Mouse (Mus musculus): Measurements from ENCODE around the gene 1600012H06Rik.
"Not testable (repeated sequence)": the region's sequence is repeated elsewhere in the genome, so short reads cannot be mapped to it uniquely, and the experiment has no call there.

1600012H06Rik gene

DNA sequence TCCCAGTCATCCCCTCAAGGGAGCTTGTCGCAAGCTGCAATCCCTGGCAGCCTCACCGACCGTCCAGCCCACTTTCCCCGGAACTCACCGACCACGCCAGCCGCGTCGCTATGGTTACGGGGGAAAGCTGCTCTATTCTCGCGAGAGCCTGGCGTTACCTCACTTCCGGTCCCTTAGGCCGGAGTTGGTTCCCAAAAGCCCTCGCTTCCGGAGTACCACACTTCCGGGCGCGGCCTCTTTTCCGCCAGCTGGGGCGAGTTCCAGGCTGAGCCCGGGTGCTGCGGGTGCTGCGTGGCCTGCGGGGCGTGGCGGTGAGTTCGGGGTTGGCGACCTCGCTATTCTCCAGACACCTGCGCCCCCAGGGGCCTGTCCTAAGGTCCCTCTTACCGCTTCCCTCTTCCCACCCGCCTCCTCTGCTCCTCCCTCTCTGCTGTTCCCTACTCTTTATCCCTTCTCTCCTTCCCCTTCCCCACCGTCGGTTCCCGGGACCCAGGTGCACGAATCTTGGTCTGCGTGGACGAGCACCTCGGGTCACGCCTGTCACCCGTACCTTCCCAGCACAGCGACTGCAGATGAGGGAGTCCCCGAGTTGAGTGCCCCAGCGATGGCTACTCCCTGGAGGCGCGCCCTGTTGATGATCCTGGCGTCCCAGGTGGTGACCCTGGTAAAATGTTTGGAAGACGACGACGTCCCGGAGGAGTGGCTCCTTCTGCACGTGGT lies at the start of gene 1600012H06Rik, which contains the start of gene Wdr27:
TSS of gene 1600012H06Rik (plus strand) at position 176 of the 720 bp plus-strand sequence.
TSS of gene Wdr27 (minus strand) at position 150 of the 720 bp plus-strand sequence.
- peak; percentile 98 to 99 for DNase-seq (ENCODE audit: low spot score in 2 of 2)

DNA sequence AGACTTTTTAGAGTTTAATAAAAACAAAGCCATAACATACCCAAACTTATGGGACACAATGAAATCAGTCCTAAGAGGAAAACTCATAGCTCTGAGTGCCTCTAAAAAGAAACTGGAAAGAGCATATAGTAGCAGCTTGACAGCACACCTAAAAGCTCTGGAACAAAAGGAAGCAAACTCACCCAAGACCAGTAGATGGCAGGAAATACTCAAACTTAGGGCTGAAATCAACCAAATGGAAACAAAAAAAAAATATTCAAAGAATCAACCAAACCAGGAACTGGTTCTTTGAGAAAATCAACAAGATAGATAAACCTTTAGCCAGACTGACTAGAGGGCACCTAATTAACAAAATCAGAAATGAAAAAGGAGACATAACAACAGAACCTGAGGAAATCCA lies 47.9 kb upstream of the 1600012H06Rik start:
- DNase-seq (ENCODE audit: low spot score in 2 of 2), result not testable (repeated sequence)

DNA sequence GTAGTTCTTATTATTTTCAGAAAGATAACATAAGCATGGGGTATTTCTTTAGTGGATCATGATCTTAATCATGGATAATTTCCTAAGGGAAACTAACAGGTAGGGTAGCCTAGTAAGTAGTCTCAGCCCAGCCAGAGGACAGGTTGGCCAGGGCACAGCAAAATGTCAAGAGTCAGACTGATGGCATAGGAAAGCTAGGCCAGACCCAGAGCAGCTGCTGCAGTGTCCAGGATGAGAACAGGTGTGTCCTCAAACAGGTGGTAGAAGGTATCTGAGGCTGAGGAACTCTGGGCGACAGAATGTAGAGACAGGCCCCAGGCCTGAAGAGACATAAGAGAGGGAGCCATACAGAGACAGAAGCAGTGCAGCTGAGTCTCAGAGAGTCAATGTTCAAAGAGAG lies 44.0 kb upstream of the 1600012H06Rik start:
- DNase-seq (ENCODE audit: low spot score in 2 of 2), result no peak

DNA sequence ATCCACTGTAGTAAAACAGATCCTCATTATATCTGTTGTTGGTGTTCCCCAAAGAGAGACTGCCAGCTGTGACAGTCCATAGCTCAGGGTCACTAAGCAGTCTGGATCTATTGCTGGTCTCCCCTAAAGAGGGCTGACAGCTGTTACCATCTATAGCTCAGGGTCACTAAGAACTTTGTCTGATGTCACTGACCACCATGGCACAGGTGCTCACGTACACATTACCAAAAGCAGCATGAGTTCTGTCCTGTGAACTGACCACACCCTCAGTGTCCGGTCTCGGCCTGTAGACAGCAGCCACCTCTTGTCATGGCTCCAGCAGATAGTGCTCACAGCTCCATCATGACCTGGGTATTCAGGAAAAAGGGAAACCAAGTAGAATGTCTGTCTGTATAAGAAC lies 39.8 kb upstream of the 1600012H06Rik start:
- DNase-seq (ENCODE audit: low spot score in 2 of 2), result no peak

DNA sequence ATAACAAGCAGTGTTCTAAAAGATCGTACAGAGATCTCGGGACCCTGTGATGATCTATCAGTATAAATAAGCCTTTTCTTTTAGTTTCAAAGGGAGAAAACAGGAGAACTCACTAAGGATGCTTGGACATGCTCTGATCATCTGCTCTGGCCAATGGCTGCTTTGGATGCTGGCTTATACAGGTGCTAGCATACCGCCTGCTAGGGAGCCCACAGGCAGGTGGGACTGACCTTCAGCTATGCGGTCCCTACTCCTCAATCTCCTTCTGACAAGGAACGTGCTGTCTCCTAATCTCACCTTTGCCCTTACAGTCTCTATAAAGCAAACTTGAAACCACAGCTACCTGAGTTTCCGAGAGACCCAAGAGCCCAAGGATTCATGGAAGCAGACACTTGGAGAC lies 38.8 kb upstream of the 1600012H06Rik start:
- DNase-seq (ENCODE audit: low spot score in 2 of 2), result no peak

DNA sequence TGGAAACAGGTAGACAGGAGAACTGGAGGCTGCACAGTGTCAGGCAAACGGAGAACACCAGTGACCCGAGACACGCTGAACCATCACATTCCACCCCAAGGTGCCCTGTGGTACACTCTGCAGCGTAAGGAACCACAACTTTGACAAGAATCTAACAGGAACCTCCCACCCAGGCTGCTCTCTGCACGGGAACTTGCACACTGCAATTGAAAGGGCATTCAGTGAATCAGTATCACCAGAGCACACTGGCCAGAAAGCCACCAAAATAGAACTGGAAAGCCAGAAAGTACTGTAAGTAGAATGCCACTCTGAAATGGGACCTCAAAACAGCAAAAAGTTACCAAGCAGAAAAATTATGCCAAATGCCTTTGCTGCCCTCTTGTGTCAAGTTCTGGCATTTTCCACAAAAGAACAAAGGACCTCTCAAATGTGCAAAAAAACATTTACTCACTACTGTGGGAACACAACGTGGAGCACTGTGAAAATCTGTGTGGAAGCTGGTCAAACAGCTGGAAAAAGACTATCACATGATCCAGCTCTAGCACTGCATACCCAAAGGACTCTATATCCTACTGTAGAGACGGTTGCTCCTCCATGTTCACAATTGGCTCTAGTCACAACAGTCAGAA lies 38.2 kb upstream of the 1600012H06Rik start:
- DNase-seq (ENCODE audit: low spot score in 2 of 2), result peak; percentile 6 to 61

DNA sequence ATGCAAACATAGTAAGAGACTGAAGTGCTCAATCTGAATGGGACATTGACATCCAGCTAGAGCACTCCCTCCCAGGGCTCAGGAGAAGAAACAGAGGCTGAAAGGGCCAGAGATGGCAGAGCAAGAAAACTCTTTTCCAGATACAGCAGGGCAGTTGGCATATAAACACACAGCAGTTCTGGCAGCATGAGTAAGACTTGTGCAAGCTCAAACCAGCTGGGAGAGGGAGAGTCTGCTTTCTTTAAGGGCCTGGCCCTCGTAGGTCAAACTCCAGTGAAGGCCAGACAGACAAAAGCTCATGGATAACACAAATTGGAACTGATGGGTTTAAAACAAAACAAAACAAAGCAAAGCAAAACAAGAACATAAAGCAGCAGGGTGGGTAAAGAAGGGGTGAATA lies 36.4 kb upstream of the 1600012H06Rik start:
- peak in 1 of 2 experiments; percentile 11 for DNase-seq (ENCODE audit: low spot score in 2 of 2)

DNA sequence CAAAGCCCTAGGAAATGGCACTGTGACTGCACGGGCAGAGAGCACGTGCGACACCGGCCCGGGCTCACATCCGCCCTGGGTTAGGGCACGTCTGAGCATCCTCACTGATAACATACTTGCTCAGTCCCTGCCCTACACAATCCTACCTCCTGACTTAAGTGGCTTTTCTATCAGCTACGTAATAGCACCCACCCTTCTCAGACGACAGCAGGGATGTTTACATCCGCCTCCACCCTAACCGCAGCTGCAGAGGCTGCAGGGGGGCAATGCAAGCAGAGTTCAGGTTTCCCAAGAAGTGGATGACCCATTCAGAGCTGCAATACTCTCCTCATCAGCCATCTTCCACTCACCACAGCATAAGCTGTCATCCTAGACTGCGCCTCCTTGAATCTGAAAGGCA lies 35.8 kb upstream of the 1600012H06Rik start:
- no peak for DNase-seq (ENCODE audit: low spot score in 2 of 2)

DNA sequence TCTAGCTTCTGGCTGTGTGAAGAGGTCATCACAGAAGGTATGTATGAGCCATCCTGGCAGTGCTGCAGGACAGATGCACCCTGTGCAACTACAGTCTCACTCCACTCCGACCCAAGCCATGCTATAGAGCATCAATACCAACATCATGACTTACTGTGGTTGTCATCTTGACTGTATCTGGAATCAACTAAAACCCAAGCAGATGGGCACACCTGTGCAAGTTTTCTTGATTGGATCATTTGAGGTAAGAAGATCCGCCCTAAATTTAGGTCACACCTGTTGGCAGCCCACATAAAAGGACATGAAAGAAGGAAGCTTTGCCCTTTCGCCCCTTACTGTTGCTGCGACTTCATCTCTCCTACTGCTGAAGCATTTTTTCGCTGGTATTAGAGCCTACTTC lies 33.7 kb upstream of the 1600012H06Rik start:
- no peak for DNase-seq (ENCODE audit: low spot score in 2 of 2)

DNA sequence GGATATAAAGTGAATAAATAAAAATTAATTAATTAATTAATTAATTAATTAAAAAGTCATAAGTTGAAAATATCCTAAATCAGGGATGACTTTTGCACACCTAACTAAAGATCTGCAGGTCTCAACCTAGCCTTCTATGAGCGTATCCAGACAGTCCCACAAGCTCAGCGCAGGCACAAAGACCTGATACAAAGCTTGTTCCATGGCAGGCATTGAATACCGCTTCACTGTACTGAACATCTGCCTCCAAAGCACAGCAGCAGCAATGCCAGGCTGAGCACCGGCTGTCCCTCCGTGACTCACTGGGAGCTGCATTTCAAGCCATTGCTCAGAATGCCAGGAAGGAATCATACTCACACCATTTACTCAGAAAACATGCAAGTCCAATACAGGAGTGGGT lies 32.2 kb upstream of the 1600012H06Rik start:
- no peak for DNase-seq (ENCODE audit: low spot score in 2 of 2)

DNA sequence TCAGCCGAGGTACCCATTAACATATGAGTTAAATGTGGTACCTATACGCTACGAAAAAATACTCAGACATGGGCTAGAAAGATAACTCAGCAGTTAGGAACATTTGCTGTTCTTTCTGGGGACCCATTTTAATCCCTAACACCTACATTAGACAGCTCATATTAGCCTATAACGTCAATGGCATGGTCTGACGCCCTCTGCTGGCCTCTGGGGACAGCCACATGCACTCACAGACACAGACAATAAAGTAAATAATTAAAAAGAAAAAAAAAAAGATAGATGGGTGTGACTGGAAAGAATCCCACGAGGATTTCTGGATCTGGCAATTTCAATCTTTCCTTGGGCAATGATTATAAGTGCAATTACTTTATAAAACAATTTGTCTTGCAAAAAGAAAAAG lies 30.6 kb upstream of the 1600012H06Rik start:
- no peak for DNase-seq (ENCODE audit: low spot score in 2 of 2)

DNA sequence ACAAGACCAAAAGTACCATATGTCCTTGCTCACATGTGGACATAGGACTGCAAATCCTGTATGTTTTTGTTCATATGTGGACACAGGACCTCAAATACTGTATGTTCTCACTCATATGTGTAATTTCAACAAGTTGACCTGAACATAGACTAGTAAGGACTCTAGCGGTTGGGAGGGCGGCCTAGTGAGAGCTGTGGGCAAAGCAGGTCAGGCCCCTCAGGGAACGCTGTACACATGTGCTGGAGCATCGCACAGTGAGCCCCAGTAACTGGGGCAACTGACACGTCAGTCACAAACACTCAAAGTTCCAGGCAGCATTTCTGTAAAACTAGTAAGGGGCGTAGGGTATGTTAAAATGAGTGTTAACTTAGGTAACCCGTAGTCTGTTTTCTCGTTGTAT lies 30.0 kb upstream of the 1600012H06Rik start:
- no peak for DNase-seq (ENCODE audit: low spot score in 2 of 2)

DNA sequence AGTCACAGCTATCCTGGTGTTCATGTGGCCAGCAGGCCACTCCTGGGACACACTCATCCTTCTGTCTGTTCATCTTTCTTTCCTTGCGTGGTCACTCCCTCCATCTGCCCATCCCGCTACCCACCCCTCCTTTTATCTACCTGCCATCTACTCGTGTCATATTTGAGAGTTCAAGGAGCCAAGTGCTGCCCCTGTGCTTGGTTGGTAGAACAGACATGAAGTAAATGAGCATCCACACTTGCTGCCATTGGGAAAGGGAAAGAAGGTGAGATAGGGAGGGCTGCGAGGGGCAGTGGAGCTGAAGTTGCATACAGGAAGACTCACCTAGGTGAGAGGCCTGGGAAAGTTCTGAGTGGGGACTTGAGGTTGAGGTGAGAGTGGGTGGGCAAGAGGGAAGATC lies 28.6 kb upstream of the 1600012H06Rik start:
- no peak for DNase-seq (ENCODE audit: low spot score in 2 of 2)

DNA sequence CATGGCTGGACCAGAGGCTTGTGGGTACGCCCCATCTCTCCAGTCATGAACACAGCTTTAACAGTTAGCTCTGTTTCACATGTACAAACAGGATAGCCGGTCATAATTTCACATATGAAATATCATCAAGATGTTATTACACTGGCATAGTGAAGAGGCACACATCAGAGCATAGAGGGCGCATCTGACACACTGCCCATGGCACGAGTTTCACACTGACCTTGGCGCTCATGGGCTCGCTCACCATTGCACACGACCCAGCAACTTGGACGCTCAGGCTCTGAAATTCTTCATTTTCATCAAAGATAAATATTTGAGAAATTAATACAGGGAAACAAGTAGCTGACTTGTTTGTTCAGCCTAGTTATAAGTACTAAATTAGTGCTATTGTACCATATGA lies 25.1 kb upstream of the 1600012H06Rik start:
- no peak for DNase-seq (ENCODE audit: low spot score in 2 of 2)

DNA sequence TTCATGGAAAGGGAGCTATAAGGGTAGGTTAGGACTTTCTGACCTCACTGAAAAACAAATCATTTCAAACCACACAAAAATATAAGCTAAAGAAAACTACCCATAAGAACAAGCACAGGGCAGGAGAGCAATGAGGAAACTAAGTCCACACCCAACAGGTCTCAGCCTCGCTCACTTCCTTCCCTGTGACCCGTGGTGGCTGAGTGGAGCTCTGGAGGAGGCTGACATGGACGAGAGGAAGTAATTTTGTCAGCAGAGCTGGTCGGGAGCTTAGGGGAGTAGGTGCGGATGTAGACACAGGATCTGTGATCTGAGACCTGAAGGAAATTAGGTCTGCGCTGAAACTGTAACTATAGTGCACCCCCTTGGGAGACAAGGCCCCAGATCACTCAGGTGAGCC lies 21.4 kb upstream of the 1600012H06Rik start:
- no peak for DNase-seq (ENCODE audit: low spot score in 2 of 2)

DNA sequence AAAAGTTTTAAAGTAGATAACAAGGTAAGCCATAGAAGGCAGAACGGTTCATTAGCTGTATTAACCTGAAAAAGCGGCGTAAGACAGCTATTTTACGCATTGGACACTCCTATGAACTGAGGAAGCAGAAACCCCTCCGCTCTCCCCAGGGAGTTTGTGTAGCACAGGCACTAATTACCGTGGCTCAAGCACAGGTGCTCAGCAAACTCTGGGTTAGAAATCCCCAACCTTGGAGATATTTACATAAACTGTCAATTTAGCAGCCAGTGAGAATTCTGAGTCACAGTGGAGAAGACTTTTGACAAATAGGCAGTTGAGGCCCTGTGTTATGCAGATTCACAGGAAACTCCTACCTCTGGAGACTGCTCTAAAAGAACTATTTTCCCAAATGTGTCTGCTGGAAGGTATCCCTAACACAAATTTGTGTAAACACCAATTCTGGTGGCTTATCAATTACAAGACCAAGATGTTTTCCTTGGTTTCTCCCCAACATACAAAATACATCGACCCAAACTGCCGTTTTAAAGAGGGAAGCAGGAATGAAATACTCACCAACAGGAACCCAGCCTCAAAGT lies 15.3 kb upstream of the 1600012H06Rik start:
- DNase-seq (ENCODE audit: low spot score in 2 of 2), result no peak

DNA sequence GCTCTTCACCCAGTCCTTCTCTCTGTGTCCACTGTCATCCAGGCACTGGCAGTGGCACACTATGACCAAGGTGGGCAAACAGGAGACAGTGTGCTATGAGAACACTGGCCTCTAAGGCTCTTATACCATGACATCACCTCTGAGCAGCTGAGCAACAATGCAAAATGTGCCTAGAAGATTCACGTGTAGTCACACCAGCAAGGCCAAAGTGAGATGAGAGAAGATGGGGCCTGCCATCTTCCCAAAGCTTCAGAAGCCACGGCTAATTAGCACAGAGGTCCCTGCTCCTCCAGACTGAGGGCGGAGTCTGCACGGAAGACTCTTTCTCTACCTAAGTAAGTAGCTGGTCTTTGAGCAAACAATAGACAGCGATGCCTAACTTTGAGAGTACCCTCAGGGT lies 14.4 kb upstream of the 1600012H06Rik start:
- no peak for DNase-seq (ENCODE audit: low spot score in 2 of 2)

DNA sequence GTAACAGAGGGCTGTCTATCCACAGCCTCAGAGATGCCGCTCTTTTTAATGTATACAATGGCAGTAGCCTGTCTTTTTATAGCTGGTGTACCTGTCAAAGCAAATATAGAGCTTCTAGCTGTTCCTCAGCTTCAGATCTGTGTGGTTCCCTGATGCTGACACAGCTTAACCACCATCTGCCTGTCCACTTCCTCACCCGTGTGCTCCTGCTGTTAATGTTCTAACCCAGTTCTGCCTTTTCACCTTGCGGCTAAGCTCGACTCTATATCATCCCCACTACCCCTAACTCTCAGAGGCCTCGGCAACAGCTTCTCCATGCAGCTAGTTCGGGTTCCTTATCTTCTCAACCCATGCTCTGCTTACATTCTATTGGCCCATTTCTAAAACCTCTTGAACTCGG lies 12.3 kb upstream of the 1600012H06Rik start:
- DNase-seq (ENCODE audit: low spot score in 2 of 2), result no peak

DNA sequence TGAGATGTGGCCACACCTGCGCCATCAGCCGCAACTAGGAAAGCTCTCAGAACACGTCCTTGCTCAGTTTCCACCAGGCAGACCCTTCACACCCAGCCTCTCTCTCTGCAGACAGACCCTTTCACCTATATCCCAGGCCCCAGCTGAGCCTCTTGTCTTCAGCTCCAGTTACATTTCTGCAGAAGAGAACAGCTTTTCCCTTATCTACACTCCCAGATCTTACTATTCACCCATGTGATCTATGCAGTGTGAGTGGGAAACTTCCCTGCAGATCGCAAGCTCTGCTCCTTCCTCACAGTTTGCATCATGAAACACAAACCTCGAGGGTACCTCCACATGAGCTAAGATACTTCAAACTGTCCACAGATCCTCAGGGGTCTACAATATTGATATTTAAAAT lies 11.5 kb upstream of the 1600012H06Rik start:
- DNase-seq (ENCODE audit: low spot score in 2 of 2), result no peak

DNA sequence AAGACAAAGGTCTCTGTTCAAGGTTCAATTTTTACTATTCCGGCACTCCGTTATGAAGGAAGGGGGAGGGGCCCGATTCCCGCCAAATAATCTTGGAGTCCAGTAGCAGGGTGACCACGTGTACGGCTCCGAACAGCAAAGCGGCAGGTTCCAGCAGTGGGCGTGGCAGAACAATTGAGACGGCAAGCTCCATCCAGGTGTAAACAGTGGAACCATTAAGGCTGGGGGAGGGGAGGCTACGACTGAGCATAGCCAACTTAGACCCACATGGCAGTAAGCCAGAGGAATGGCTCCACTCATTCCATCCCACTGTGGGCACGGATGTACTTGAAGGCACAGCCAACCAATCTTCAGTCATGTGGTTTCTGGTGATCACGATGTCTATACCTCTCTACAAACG lies 7.7 kb upstream of the 1600012H06Rik start:
- not testable (repeated sequence) for DNase-seq (ENCODE audit: low spot score in 2 of 2)

DNA sequence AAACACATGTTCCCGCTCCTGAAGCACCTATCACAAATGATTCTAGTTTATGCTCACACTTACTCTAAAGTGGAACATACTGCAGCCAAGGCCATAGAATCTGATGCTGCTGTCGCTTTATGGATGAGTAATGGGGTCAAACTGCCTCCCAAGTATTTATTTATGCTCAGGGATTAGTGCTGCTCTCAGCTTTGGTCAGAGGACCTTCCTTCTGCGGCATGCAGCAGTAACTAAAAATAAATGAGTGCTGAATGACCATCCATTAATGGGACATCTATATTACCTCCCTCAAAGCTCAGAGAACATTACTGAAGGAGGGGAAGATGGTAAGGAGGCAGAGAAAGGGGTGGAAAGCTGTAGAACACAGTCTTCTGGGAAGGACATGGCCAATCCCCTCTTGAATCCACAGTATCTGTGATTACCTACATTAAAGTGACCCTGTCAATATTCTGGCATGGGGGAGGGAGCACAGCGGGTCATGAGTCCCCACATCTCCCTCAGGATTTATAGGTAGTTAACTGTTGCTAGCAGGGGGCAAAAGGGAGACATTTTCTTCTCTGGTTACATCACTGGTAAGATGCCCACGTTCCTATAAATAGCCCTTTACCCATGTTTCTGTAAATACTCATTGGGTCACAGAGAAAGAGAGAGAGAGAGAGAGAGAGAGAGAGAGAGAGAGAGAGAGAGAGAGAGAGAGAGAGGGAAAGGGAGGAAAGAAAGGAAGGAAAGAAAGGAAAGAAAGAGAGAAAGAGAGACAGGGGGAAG lies 7.0 kb upstream of the 1600012H06Rik start:
- DNase-seq (ENCODE audit: low spot score in 2 of 2), result no peak

DNA sequence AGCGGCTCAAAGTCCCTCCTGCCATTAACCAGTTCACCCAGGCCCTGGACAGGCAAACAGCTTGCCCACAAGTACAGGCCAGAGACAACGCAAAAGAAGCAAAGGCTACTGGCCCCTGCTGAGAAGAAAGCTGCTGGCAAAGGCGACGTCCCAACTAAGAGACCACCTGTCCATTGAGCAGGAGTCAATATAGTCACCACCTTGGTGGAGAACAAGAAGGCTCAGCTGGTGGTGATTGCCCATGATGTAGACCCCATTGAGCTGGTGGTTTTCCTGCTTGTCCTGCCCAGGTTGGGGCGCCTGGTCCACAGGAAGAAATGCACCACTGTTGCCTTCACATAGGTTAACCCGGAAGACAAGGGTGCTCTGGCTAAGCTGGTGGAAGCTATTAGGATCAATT lies 803 bp upstream of the 1600012H06Rik start:
- peak; percentile 6 to 15 for DNase-seq (ENCODE audit: low spot score in 2 of 2)

DNA sequence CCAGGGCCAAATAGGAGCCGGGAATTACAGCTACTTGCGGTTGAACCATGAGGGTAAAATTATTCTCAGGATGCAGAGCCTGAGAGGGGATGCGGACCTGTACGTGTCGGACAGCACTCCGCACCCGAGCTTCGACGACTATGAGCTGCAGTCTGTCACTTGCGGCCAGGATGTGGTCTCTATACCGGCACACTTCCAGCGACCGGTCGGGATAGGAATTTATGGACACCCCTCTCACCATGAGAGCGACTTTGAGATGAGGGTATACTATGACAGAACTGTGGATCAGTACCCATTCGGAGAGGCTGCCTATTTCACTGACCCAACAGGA lies 710 bp downstream of the 1600012H06Rik start:
- peak in 1 of 2 experiments; percentile 8 for DNase-seq (ENCODE audit: low spot score in 2 of 2)

Data from heart, adult 9 months (tissue).